Mouse (Mus musculus) CH12.LX (cell line): ENCODE results near the gene Oas2. TPM values are rescaled to one million over a fixed set of nuclear protein-coding genes. Genes with fewer than 3 reads are reported as not detected.

ENCODE experiments used
- DNase-seq: peaks from one replicate; pipeline ENCODE4 v3.0.0-alpha.2; 2013; ENCODE audit errors: extremely low read depth
- H3K27ac ChIP-seq: 2 replicates; pipeline ENCODE4 v1.5.1; 2012; ENCODE audit warnings: low read depth, mild to moderate bottlenecking, control low read depth, moderate library complexity; ENCODE audit not compliant: insufficient read depth
- H3K27me3 ChIP-seq: replicated peaks from 2 replicates; pipeline ENCODE3; 2012; ENCODE audit warnings: inconsistent platforms
- H3K36me3 ChIP-seq, 2 experiments: replicated peaks in 1 of 2; 2 replicates each; pipeline versions ENCODE3 to v1.6.1; 2012; ENCODE audit warnings: inconsistent platforms in 1 of 2, low read length in 1 of 2, mild to moderate bottlenecking in 1 of 2, mixed read lengths in 1 of 2, moderate library complexity in 1 of 2; ENCODE audit not compliant: control insufficient read depth in 1 of 2, insufficient read depth in 1 of 2
- H3K4me1 ChIP-seq, 2 experiments: 2 replicates each; pipeline ENCODE4 v1.6.1; 2012; ENCODE audit warnings: inconsistent platforms in 1 of 2, moderate library complexity in 1 of 2; ENCODE audit not compliant: insufficient read depth in 2 of 2, control insufficient read depth in 1 of 2
- H3K4me2 ChIP-seq: 2 replicates; pipeline ENCODE4 v1.6.1; 2012; ENCODE audit warnings: low read depth, mild to moderate bottlenecking, control low read depth; ENCODE audit not compliant: poor library complexity, insufficient read depth, severe bottlenecking
- H3K4me3 ChIP-seq, 3 experiments: fragments of 150-350 bp in 1 of 3; sonication (generic) in 1 of 3; replicated peaks in 1 of 3; 2 replicates each; pipeline versions ENCODE3 to v1.5.1; 2011 to 2012; ENCODE audit warnings: low read depth in 2 of 3, low read length in 2 of 3, mild to moderate bottlenecking in 2 of 3, moderate library complexity in 2 of 3, control low read depth in 1 of 3, improper control_type of control experiment in 1 of 3, inconsistent platforms in 1 of 3, mixed read lengths in 1 of 3; ENCODE audit not compliant: poor library complexity in 1 of 3
- H3K79me2 ChIP-seq: replicated peaks from 2 replicates; pipeline ENCODE4 v1.6.1; 2012; ENCODE audit warnings: mild to moderate bottlenecking, moderate library complexity; ENCODE audit not compliant: control insufficient read depth, poor library complexity, insufficient read depth, severe bottlenecking; ENCODE audit errors: extremely low read depth
- H3K9ac ChIP-seq: 2 replicates; pipeline ENCODE4 v1.6.1; 2012; ENCODE audit warnings: low read depth, mild to moderate bottlenecking, control low read depth, moderate library complexity; ENCODE audit not compliant: insufficient read depth
- H3K9me3 ChIP-seq: replicated peaks from 2 replicates; pipeline ENCODE3; 2012; ENCODE audit warnings: low read length, inconsistent platforms, mixed read lengths
- BHLHE40 ChIP-seq: IDR thresholded peaks from 2 replicates; pipeline ENCODE4 v1.6.1; 2011; ENCODE audit warnings: mild to moderate bottlenecking, low read depth, low read length, improper control_type of control experiment
- CHD1 ChIP-seq: IDR thresholded peaks from 2 replicates; pipeline ENCODE4 v1.6.1; 2012; ENCODE audit warnings: low read depth, low read length, improper control_type of control experiment, inconsistent platforms
- CHD2 ChIP-seq: IDR thresholded peaks from 2 replicates; pipeline ENCODE4 v1.6.1; 2011; ENCODE audit warnings: low read length, improper control_type of control experiment
- CTCF ChIP-seq, 2 experiments: IDR thresholded peaks in 1 of 2; conservative IDR thresholded peaks in 1 of 2; 2 replicates each; pipeline ENCODE4 v1.5.1; 2011 to 2012; ENCODE audit warnings: low read depth in 2 of 2, low read length in 2 of 2, improper control_type of control experiment in 1 of 2, inconsistent platforms in 1 of 2, mild to moderate bottlenecking in 1 of 2, moderate library complexity in 1 of 2
- E2F4 ChIP-seq: IDR thresholded peaks from 2 replicates; pipeline ENCODE4 v1.6.1; 2011; ENCODE audit warnings: low read depth, low read length, improper control_type of control experiment; ENCODE audit not compliant: insufficient replicate concordance
- ELF1 ChIP-seq: IDR thresholded peaks from 2 replicates; pipeline ENCODE4 v1.6.1; 2014; ENCODE audit warnings: low read depth, mild to moderate bottlenecking, inconsistent platforms, low read length, improper control_type of control experiment
- EP300 ChIP-seq: IDR thresholded peaks from 2 replicates; pipeline ENCODE4 v1.6.1; 2011; ENCODE audit warnings: low read length, improper control_type of control experiment
- ETS1 ChIP-seq: conservative IDR thresholded peaks from 2 replicates; pipeline ENCODE4 v1.6.1; 2012; ENCODE audit warnings: low read depth, mild to moderate bottlenecking, inconsistent platforms, low read length, improper control_type of control experiment, moderate library complexity
- GABPA ChIP-seq: IDR thresholded peaks from 2 replicates; pipeline ENCODE4 v1.6.1; 2012; ENCODE audit warnings: low read depth, low read length, improper control_type of control experiment, inconsistent platforms; ENCODE audit not compliant: insufficient replicate concordance
- HCFC1 ChIP-seq: IDR thresholded peaks from 2 replicates; pipeline ENCODE4 v1.6.1; 2012; ENCODE audit warnings: low read depth, mild to moderate bottlenecking, inconsistent platforms, low read length, improper control_type of control experiment
- IRF4 ChIP-seq: IDR thresholded peaks from 2 replicates; pipeline ENCODE4 v1.6.1; 2014; ENCODE audit warnings: low read depth, mild to moderate bottlenecking, inconsistent platforms, low read length, improper control_type of control experiment
- JUN ChIP-seq: IDR thresholded peaks from 2 replicates; pipeline ENCODE4 v1.6.1; 2011; ENCODE audit warnings: low read depth, mild to moderate bottlenecking, low read length, improper control_type of control experiment, moderate library complexity; ENCODE audit not compliant: insufficient read depth
- JUND ChIP-seq: conservative IDR thresholded peaks from 2 replicates; pipeline ENCODE4 v1.6.1; 2011; ENCODE audit warnings: low read depth, low read length, improper control_type of control experiment
- KAT2A ChIP-seq: IDR thresholded peaks from 2 replicates; pipeline ENCODE4 v1.6.1; 2012; ENCODE audit warnings: low read length, improper control_type of control experiment, inconsistent platforms; ENCODE audit not compliant: insufficient replicate concordance
- MAFK ChIP-seq: IDR thresholded peaks from 2 replicates; pipeline ENCODE4 v1.6.1; 2011; ENCODE audit warnings: low read length, improper control_type of control experiment; ENCODE audit not compliant: insufficient replicate concordance
- MAX ChIP-seq: IDR thresholded peaks from 2 replicates; pipeline ENCODE4 v1.6.1; 2011; ENCODE audit warnings: low read length, improper control_type of control experiment
- MAZ ChIP-seq: IDR thresholded peaks from 2 replicates; pipeline ENCODE4 v1.6.1; 2012; ENCODE audit warnings: low read depth, mild to moderate bottlenecking, inconsistent platforms, low read length, improper control_type of control experiment, moderate library complexity
- MEF2A ChIP-seq: IDR thresholded peaks from 2 replicates; pipeline ENCODE4 v1.6.1; 2014; ENCODE audit warnings: low read depth, mild to moderate bottlenecking, inconsistent platforms, low read length, improper control_type of control experiment, borderline replicate concordance
- MXI1 ChIP-seq: IDR thresholded peaks from 2 replicates; pipeline ENCODE4 v1.6.1; 2011; ENCODE audit warnings: mild to moderate bottlenecking, low read depth, low read length, improper control_type of control experiment
- MYC ChIP-seq: IDR thresholded peaks from 2 replicates; pipeline ENCODE4 v1.6.1; 2011; ENCODE audit warnings: low read depth, mild to moderate bottlenecking, improper control_type of control experiment, low read length
- NELFE ChIP-seq: IDR thresholded peaks from 2 replicates; pipeline ENCODE4 v1.6.1; 2011; ENCODE audit warnings: low read depth, low read length, improper control_type of control experiment
- NRF1 ChIP-seq: IDR thresholded peaks from 2 replicates; pipeline ENCODE4 v1.6.1; 2014; ENCODE audit warnings: low read depth, mild to moderate bottlenecking, inconsistent platforms, low read length, improper control_type of control experiment, moderate library complexity
- PAX5 ChIP-seq: IDR thresholded peaks from 2 replicates; pipeline ENCODE4 v1.6.1; 2012; ENCODE audit warnings: low read length, inconsistent platforms, mixed read lengths
- POLR2A ChIP-seq: IDR thresholded peaks from 2 replicates; pipeline ENCODE4 v1.6.1; 2011; ENCODE audit warnings: low read depth, mild to moderate bottlenecking, improper control_type of control experiment, low read length
- POLR2AphosphoS2 ChIP-seq: IDR thresholded peaks from 2 replicates; pipeline ENCODE4 v1.6.1; 2011; ENCODE audit warnings: low read depth, low read length, improper control_type of control experiment
- RAD21 ChIP-seq: IDR thresholded peaks from 2 replicates; pipeline ENCODE4 v1.6.1; 2011; ENCODE audit warnings: low read depth, mild to moderate bottlenecking, low read length, improper control_type of control experiment, moderate library complexity
- RCOR1 ChIP-seq: conservative IDR thresholded peaks from 2 replicates; pipeline ENCODE4 v1.6.1; 2012; ENCODE audit warnings: low read depth, mild to moderate bottlenecking, inconsistent platforms, low read length, improper control_type of control experiment
- SIN3A ChIP-seq: IDR thresholded peaks from 2 replicates; pipeline ENCODE4 v1.6.1; 2012; ENCODE audit warnings: low read length, improper control_type of control experiment, inconsistent platforms
- SMC3 ChIP-seq: IDR thresholded peaks from 2 replicates; pipeline ENCODE4 v1.6.1; 2011; ENCODE audit warnings: low read depth, low read length, improper control_type of control experiment
- TBP ChIP-seq: conservative IDR thresholded peaks from 2 replicates; pipeline ENCODE4 v1.6.1; 2011; ENCODE audit warnings: low read depth, low read length, improper control_type of control experiment
- TCF12 ChIP-seq: IDR thresholded peaks from 2 replicates; pipeline ENCODE4 v1.6.1; 2014; ENCODE audit warnings: low read depth, mild to moderate bottlenecking, inconsistent platforms, low read length, improper control_type of control experiment
- UBTF ChIP-seq: IDR thresholded peaks from 2 replicates; pipeline ENCODE4 v1.6.1; 2012; ENCODE audit warnings: low read depth, mild to moderate bottlenecking, inconsistent platforms, low read length, improper control_type of control experiment, moderate library complexity
- USF1 ChIP-seq: IDR thresholded peaks from 2 replicates; pipeline ENCODE4 v1.6.1; 2014; ENCODE audit warnings: low read depth, mild to moderate bottlenecking, inconsistent platforms, low read length, improper control_type of control experiment
- USF2 ChIP-seq: conservative IDR thresholded peaks from 2 replicates; pipeline ENCODE4 v1.6.1; 2011; ENCODE audit warnings: low read depth, low read length, improper control_type of control experiment
- ZC3H11A ChIP-seq: IDR thresholded peaks from 2 replicates; pipeline ENCODE4 v1.6.1; 2012; ENCODE audit warnings: low read depth, mild to moderate bottlenecking, inconsistent platforms, low read length, improper control_type of control experiment
- ZKSCAN1 ChIP-seq: IDR thresholded peaks from 2 replicates; pipeline ENCODE4 v1.6.1; 2012; ENCODE audit warnings: low read depth, inconsistent platforms, low read length, improper control_type of control experiment, borderline replicate concordance
- ZMIZ1 ChIP-seq: IDR thresholded peaks from 2 replicates; pipeline ENCODE4 v1.6.1; 2012; ENCODE audit warnings: low read depth, mild to moderate bottlenecking, inconsistent platforms, low read length, improper control_type of control experiment
- ZNF384 ChIP-seq: IDR thresholded peaks from 2 replicates; pipeline ENCODE4 v1.6.1; 2012; ENCODE audit warnings: low read depth, low read length, improper control_type of control experiment, inconsistent platforms
- dilution Hi-C: fragments of 300-500 bp; cut with MboI; formaldehyde crosslinking; loops from 2 replicates; pipeline ENCODE4 v1.14.3; 2020; ENCODE audit warnings: low sequenced_read_pairs; ENCODE audit not compliant: extremely low pct_unique_long_range_greater_than_20kb, extremely low pct_ligation_motif_present
- in situ Hi-C: fragments of 300-500 bp; cut with MboI; formaldehyde crosslinking; loops from 3 replicates; pipeline ENCODE4 v1.14.3; 2019; ENCODE audit warnings: low sequenced_read_pairs, low pct_ligation_motif_present, low pct_unique_long_range_greater_than_20kb, mixed read lengths
- polyA plus RNA-seq: library from polyadenylated mRNA; unstranded; fragments of >175 nt; gene quantifications from 2 replicates; pipeline ENCODE4 v1.2.1, GENCODE M21; 2012; ENCODE audit warnings: low read depth; ENCODE audit not compliant: insufficient read length
- total RNA-seq, 2 experiments: library from RNA; depleted of rRNA; stranded (reverse); fragments of 300-350 nt in 1 of 2; fragments of >200 nt in 1 of 2; gene quantifications; 2 replicates each; pipeline ENCODE4 v1.2.3; 2012 to 2014

The Oas2 gene
- total and polyA plus RNA-seq, 3 experiments: not detected

- dilution Hi-C loops (no loop called here), in situ Hi-C loops (no loop called here)
- Histone ChIP-seq H3K9ac (no peak overlapping the region), H3K27me3 (no peaks in the 10 kb centered on the region), H3K4me1 (peaks cover 22 to 55% of the 10 kb centered on the region in 2 experiments), H3K27ac (no peak overlapping the region), H3K4me3 (no peak overlapping the region), H3K79me2 (no peaks in the 10 kb centered on the region), H3K36me3 (peaks cover 1 to 5% of the 10 kb centered on the region in 2 experiments), H3K9me3 (peaks cover 13% of the 10 kb centered on the region), H3K4me2 (no peak overlapping the region)
- peak; percentile 90 for DNase-seq
- no peak for TF ChIP-seq RAD21
- peak; percentile 71 for TF ChIP-seq MYC
- no peak for TF ChIP-seq TBP
- no peak for TF ChIP-seq PAX5
- TF ChIP-seq NELFE: no peak
- peak; percentile 79 for TF ChIP-seq ETS1
- no peak; the same call in 1 of the 2 replicates for TF ChIP-seq ZNF384
- TF ChIP-seq JUN: no peak
- no peak for TF ChIP-seq ELF1
- TF ChIP-seq MAFK: no peak
- peak; percentile 45; the same call in 1 of the 2 replicates for TF ChIP-seq EP300
- TF ChIP-seq KAT2A: no peak
- no peak for TF ChIP-seq CTCF (conservative IDR thresholded peaks at IDR 0.05 in 1 of 2, IDR thresholded peaks at IDR 0.05 in 1 of 2; ENCODE audit: low read depth in 2 of 2, low read length in 2 of 2)
- TF ChIP-seq POLR2AphosphoS2: no peak
- peak; percentile 63 for TF ChIP-seq USF1
- TF ChIP-seq ZC3H11A: no peak
- no peak for TF ChIP-seq HCFC1
- no peak for TF ChIP-seq ZKSCAN1
- TF ChIP-seq SMC3: no peak
- TF ChIP-seq CHD2: no peak
- no peak for TF ChIP-seq E2F4
- TF ChIP-seq CHD1: no peak
- TF ChIP-seq SIN3A: 0 out of 2 replicates have a peak, but pooled peaks have one; percentile 43
- no peak; the same call in 1 of the 2 replicates for TF ChIP-seq JUND
- TF ChIP-seq NRF1: no peak
- no peak for TF ChIP-seq ZMIZ1
- peak; percentile 53; the same call in 1 of the 2 replicates for TF ChIP-seq MEF2A
- 0 out of 2 replicates have a peak, but pooled peaks have one; percentile 40 for TF ChIP-seq RCOR1
- TF ChIP-seq UBTF: no peak
- no peak for TF ChIP-seq GABPA
- 0 out of 2 replicates have a peak, but pooled peaks have one; percentile 31 for TF ChIP-seq MAZ
- TF ChIP-seq MAX: peak; percentile 73
- TF ChIP-seq BHLHE40: peak; percentile 78
- TF ChIP-seq POLR2A: no peak
- TF ChIP-seq MXI1: no peak
- TF ChIP-seq TCF12: peak; percentile 48; the same call in 1 of the 2 replicates
- TF ChIP-seq IRF4: peak; percentile 29; the same call in 1 of the 2 replicates
- peak; percentile 62 for TF ChIP-seq USF2
Observed at GRCm38 (mm10) chr5:120696865-120697264, 52.8 kb downstream of the Oas2 start.
